Mouse (Mus musculus) liver, embryonic 16.5 days (tissue): ENCODE measurements around the gene Dock1. TPM values are rescaled to one million over a fixed set of nuclear protein-coding genes. Genes with fewer than 3 reads are reported as not detected.

Source experiments
- ATAC-seq: fragments of 200-750 bp; cut with Nextera tagmentation; 2 replicates; pipeline ENCODE4 v1.8.0; 2017; ENCODE audit warnings: low read depth, mild to moderate bottlenecking, moderate number of reproducible peaks, moderate library complexity
- H3K27ac ChIP-seq: fragments of 300-500 bp; sonication (generic); 2 replicates; pipeline ENCODE4 v1.5.1; 2014; ENCODE audit warnings: mild to moderate bottlenecking, low read length
- H3K27me3 ChIP-seq: fragments of 300-500 bp; sonication (generic); 2 replicates; pipeline ENCODE4 v1.6.1; 2014; ENCODE audit warnings: low read depth, low read length, mixed read lengths; ENCODE audit not compliant: control insufficient read depth, insufficient read depth
- H3K36me3 ChIP-seq: fragments of 300-500 bp; sonication (generic); 2 replicates; pipeline ENCODE4 v1.6.1; 2014; ENCODE audit warnings: mild to moderate bottlenecking; ENCODE audit not compliant: control insufficient read depth, insufficient read depth
- H3K4me1 ChIP-seq: fragments of 300-500 bp; sonication (generic); 2 replicates; pipeline ENCODE4 v1.6.1; 2014; ENCODE audit warnings: low read depth, low read length, mixed read lengths; ENCODE audit not compliant: control insufficient read depth
- H3K4me2 ChIP-seq: fragments of 300-500 bp; sonication (generic); 2 replicates; pipeline ENCODE4 v1.6.1; 2014; ENCODE audit warnings: low read depth, low read length, mixed read lengths
- H3K4me3 ChIP-seq: fragments of 300-500 bp; sonication (generic); 2 replicates; pipeline ENCODE4 v1.5.1; 2014; ENCODE audit warnings: low read depth, mild to moderate bottlenecking, low read length
- H3K9ac ChIP-seq: fragments of 300-500 bp; sonication (generic); 2 replicates; pipeline ENCODE4 v1.6.1; 2014; ENCODE audit warnings: low read depth, low read length
- H3K9me3 ChIP-seq: fragments of 300-500 bp; sonication (generic); replicated peaks from 2 replicates; pipeline ENCODE4 v1.6.1; 2016; ENCODE audit warnings: low read length; ENCODE audit not compliant: control insufficient read depth
- WGBS: fragments of 180-500 bp; shearing (Covaris S2); extraction: QIAGEN DNeasy Blood & Tissue Kit; methylation state at CpG from one replicate; pipeline ENCODE4 v1.1.7; 2014; ENCODE audit not compliant: insufficient replicate concordance; 5-methylcytosine and 5-hydroxymethylcytosine counted together
- polyA plus RNA-seq: library from polyadenylated mRNA; unstranded; fragments of >200 nt; fragmentation: Nextera tagmentation; extraction: Ambion mirVana; gene quantifications from 2 replicates; pipeline ENCODE4 v1.2.1, GENCODE M21; 2015

Dock1 gene
- polyA plus RNA-seq, 1 experiment from 2014 or later = 3.9 TPM

GRCm38 (mm10) chr7:135158381-135158780 lies 487.9 kb downstream of the Dock1 start:
- Histone ChIP-seq H3K4me2 (no peak overlapping the region), H3K27me3 (no peaks in the 10 kb centered on the region), H3K4me1 (no peaks in the 10 kb centered on the region), H3K36me3 (no peaks in the 10 kb centered on the region), H3K9me3 (no peaks in the 10 kb centered on the region), H3K4me3 (no peak overlapping the region), H3K9ac (no peak overlapping the region), H3K27ac (no peak overlapping the region)
- ATAC-seq = no peak
- 85% methylated on average over 10 of the region's 10 CpGs for whole genome bisulfite sequencing

GRCm38 (mm10) chr7:135159606-135160005 lies 489.2 kb downstream of the Dock1 start:
- no peaks in the 10 kb centered on the region for H3K4me1 ChIP-seq
- no peaks in the 10 kb centered on the region for H3K9me3 ChIP-seq
- WGBS = 63% methylated on average over 4 of the region's 4 CpGs
- H3K4me2 ChIP-seq = no peak overlapping the region
- no peaks in the 10 kb centered on the region for H3K36me3 ChIP-seq
- no peak for ATAC-seq
- H3K9ac ChIP-seq = no peak overlapping the region
- H3K27ac ChIP-seq = no peak overlapping the region
- no peaks in the 10 kb centered on the region for H3K27me3 ChIP-seq
- no peak overlapping the region for H3K4me3 ChIP-seq

- no peak overlapping the region for H3K4me3 ChIP-seq
- H3K4me1 ChIP-seq = no peaks in the 10 kb centered on the region
- no peak for ATAC-seq
- no peak overlapping the region for H3K27ac ChIP-seq
- H3K36me3 ChIP-seq = no peaks in the 10 kb centered on the region
- no peaks in the 10 kb centered on the region for H3K9me3 ChIP-seq
- H3K4me2 ChIP-seq = no peak overlapping the region
- H3K27me3 ChIP-seq = no peaks in the 10 kb centered on the region
- 24% methylated on average over 3 of the region's 3 CpGs for WGBS
- no peak overlapping the region for H3K9ac ChIP-seq
Observed at GRCm38 (mm10) chr7:135165155-135165554, 494.7 kb downstream of the Dock1 start.

- WGBS = 61% methylated on average over 4 of the region's 4 CpGs
- H3K4me2 ChIP-seq = no peak overlapping the region
- H3K4me3 ChIP-seq = no peak overlapping the region
- no peak overlapping the region for H3K27ac ChIP-seq
- no peak overlapping the region for H3K9ac ChIP-seq
- ATAC-seq = no peak
- no peaks in the 10 kb centered on the region for H3K27me3 ChIP-seq
- no peaks in the 10 kb centered on the region for H3K4me1 ChIP-seq
- no peaks in the 10 kb centered on the region for H3K36me3 ChIP-seq
- no peaks in the 10 kb centered on the region for H3K9me3 ChIP-seq
Observed at GRCm38 (mm10) chr7:135169936-135170335, 499.5 kb downstream of the Dock1 start.

- Histone ChIP-seq H3K27ac (no peak overlapping the region), H3K36me3 (no peaks in the 10 kb centered on the region), H3K9ac (no peak overlapping the region), H3K4me3 (no peak overlapping the region), H3K27me3 (no peaks in the 10 kb centered on the region), H3K4me2 (no peak overlapping the region), H3K9me3 (no peaks in the 10 kb centered on the region), H3K4me1 (no peaks in the 10 kb centered on the region)
- ATAC-seq = no peak
- 56% methylated on average over 9 of the region's 9 CpGs for whole genome bisulfite sequencing
Observed at GRCm38 (mm10) chr7:135172219-135172618, 501.8 kb downstream of the Dock1 start.

- H3K36me3 ChIP-seq = no peaks in the 10 kb centered on the region
- H3K4me2 ChIP-seq = no peak overlapping the region
- no peak overlapping the region for H3K9ac ChIP-seq
- no peaks in the 10 kb centered on the region for H3K4me1 ChIP-seq
- H3K27me3 ChIP-seq = no peaks in the 10 kb centered on the region
- no peak overlapping the region for H3K27ac ChIP-seq
- no peak for ATAC-seq
- no peak overlapping the region for H3K4me3 ChIP-seq
- 70% methylated on average over 3 of the region's 3 CpGs for WGBS
- no peaks in the 10 kb centered on the region for H3K9me3 ChIP-seq
Observed at GRCm38 (mm10) chr7:135194190-135194589, 523.7 kb downstream of the Dock1 start.

- H3K9ac ChIP-seq = no peak overlapping the region
- WGBS = 68% methylated on average over 2 of the region's 2 CpGs
- H3K27me3 ChIP-seq = no peaks in the 10 kb centered on the region
- no peaks in the 10 kb centered on the region for H3K4me1 ChIP-seq
- H3K27ac ChIP-seq = no peak overlapping the region
- no peak for ATAC-seq
- no peak overlapping the region for H3K4me3 ChIP-seq
- no peaks in the 10 kb centered on the region for H3K36me3 ChIP-seq
- no peaks in the 10 kb centered on the region for H3K9me3 ChIP-seq
- no peak overlapping the region for H3K4me2 ChIP-seq
Observed at GRCm38 (mm10) chr7:135195631-135196030, 525.2 kb downstream of the Dock1 start.

- Histone ChIP-seq H3K4me1 (no peaks in the 10 kb centered on the region), H3K9me3 (no peaks in the 10 kb centered on the region), H3K27me3 (no peaks in the 10 kb centered on the region), H3K36me3 (no peaks in the 10 kb centered on the region), H3K4me3 (no peak overlapping the region), H3K9ac (no peak overlapping the region), H3K4me2 (no peak overlapping the region), H3K27ac (no peak overlapping the region)
- ATAC-seq = no peak
- WGBS = 58% methylated on average over 10 of the region's 10 CpGs
Observed at GRCm38 (mm10) chr7:135196828-135197227, 526.4 kb downstream of the Dock1 start.

- Histone ChIP-seq H3K4me2 (no peak overlapping the region), H3K27me3 (no peaks in the 10 kb centered on the region), H3K4me1 (no peaks in the 10 kb centered on the region), H3K9me3 (no peaks in the 10 kb centered on the region), H3K4me3 (no peak overlapping the region), H3K9ac (no peak overlapping the region), H3K36me3 (no peaks in the 10 kb centered on the region), H3K27ac (no peak overlapping the region)
- no peak for ATAC-seq
Observed at GRCm38 (mm10) chr7:135203920-135204319, 533.5 kb downstream of the Dock1 start.

GRCm38 (mm10) chr7:135205111-135205510 lies 534.7 kb downstream of the Dock1 start:
- WGBS = 69% methylated on average over 5 of the region's 5 CpGs

More at GRCm38 (mm10) chr7:135205111-135205510, 534.7 kb downstream of the Dock1 start:
- Histone ChIP-seq H3K9me3 (no peaks in the 10 kb centered on the region), H3K27me3 (no peaks in the 10 kb centered on the region), H3K4me3 (no peak overlapping the region), H3K27ac (no peak overlapping the region), H3K9ac (no peak overlapping the region), H3K36me3 (no peaks in the 10 kb centered on the region), H3K4me1 (no peaks in the 10 kb centered on the region), H3K4me2 (no peak overlapping the region)
- no peak for ATAC-seq
